Mouse (Mus musculus): ENCODE results near the gene Snx6. TPM values are rescaled to one million over a fixed set of nuclear protein-coding genes. Genes with fewer than 3 reads are reported as not detected.

The Snx6 gene
- polyA plus RNA-seq, 1 experiment from 2014 or later: 259 TPM

GRCm38 (mm10) chr12:54806131-54806530, 10.6 kb upstream of the Snx6 start:
- H3K9ac ChIP-seq (ENCODE audit: low read depth, low read length): no peak overlapping the region
- peak overlapping the region; percentile 77 for H3K27ac ChIP-seq
- DNase-seq (ENCODE audit: low spot score): peak; percentile 71
- TF ChIP-seq CTCF (IDR thresholded peaks at IDR 0.05; ENCODE audit: low read depth): no peak
- no peaks in the 10 kb centered on the region for H3K27me3 ChIP-seq (ENCODE audit: insufficient read depth, low read length)
- no peaks in the 10 kb centered on the region for H3K9me3 ChIP-seq (replicated peaks; ENCODE audit: low read length)
- H3K4me3 ChIP-seq (replicated peaks; ENCODE audit: low read depth, low read length): no peak overlapping the region
- peak; percentile 35; the same call in 1 of the 2 replicates for ATAC-seq (replicated peaks; ENCODE audit: low FRiP score, low read depth)
- H3K4me2 ChIP-seq (ENCODE audit: low read length): no peak overlapping the region
- 37% methylated on average over 6 of the region's 6 CpGs for WGBS
- H3K4me1 ChIP-seq (replicated peaks; ENCODE audit: insufficient read depth, low read length): peaks cover 13% of the 10 kb centered on the region; the same call in 1 of the 2 replicates
- no peaks in the 10 kb centered on the region for H3K36me3 ChIP-seq (ENCODE audit: insufficient read depth, low read length)

DNA sequence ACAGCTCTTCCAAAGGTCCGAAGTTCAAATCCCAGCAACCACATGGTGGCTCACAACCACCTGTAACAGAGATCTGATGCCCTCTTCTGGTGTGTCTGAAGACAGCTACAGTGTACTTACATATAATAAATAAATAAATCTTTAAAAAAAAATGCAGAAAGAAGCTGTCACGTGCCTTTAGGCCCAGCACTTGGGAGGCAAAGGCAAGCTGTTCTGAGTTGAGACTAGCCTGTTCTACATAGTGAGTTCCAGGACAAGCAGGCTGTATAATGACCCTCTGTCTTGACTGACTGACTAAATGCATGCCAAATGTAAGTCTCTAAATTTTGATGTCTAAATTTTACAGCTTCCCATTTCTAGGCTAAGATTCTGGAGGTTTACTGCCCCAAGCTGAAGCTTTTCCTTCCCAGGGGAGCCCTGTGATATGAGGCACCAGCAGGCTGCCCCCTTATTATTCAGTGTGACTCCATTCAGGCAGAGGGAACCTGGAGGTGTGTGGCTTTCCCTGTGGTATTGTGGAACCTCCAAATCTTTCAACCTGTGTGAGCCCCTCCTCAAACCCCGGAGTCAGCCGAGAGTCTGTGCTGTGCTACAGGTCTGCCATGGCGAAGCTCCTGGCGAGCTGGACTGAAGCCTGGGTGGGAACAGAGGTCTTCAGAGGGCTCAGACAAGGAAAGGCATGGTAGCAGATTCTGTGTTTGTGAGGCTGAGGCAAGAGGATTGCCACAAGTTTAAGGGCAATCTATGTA, 9.9 kb upstream of the Snx6 start:
- Histone ChIP-seq H3K9me3 (replicated peaks; ENCODE audit: low read length) (no peaks in the 10 kb centered on the region), H3K36me3 (ENCODE audit: insufficient read depth, low read length) (no peaks in the 10 kb centered on the region), H3K27me3 (ENCODE audit: insufficient read depth, low read length) (no peaks in the 10 kb centered on the region), H3K27ac (peak overlapping the region; percentile 77), H3K9ac (ENCODE audit: low read depth, low read length) (no peak overlapping the region), H3K4me2 (ENCODE audit: low read length) (no peak overlapping the region), H3K4me1 (replicated peaks; ENCODE audit: insufficient read depth, low read length) (peaks cover 13% of the 10 kb centered on the region; the same call in 1 of the 2 replicates), H3K4me3 (replicated peaks; ENCODE audit: low read depth, low read length) (no peak overlapping the region)
- TF ChIP-seq CTCF (IDR thresholded peaks at IDR 0.05; ENCODE audit: low read depth): no peak
- WGBS: 82% methylated on average over 6 of the region's 6 CpGs
- DNase-seq (ENCODE audit: low spot score): no peak
- no peak; the same call in 1 of the 2 replicates for ATAC-seq (replicated peaks; ENCODE audit: low FRiP score, low read depth)

GRCm38 (mm10) chr12:54803531-54803930, 8.0 kb upstream of the Snx6 start:
- WGBS: 88% methylated on average over 3 of the region's 3 CpGs
- Histone ChIP-seq H3K4me1 (replicated peaks; ENCODE audit: insufficient read depth, low read length) (peaks cover 13% of the 10 kb centered on the region; the same call in 1 of the 2 replicates), H3K27ac (no peak overlapping the region), H3K36me3 (ENCODE audit: insufficient read depth, low read length) (no peaks in the 10 kb centered on the region), H3K4me3 (replicated peaks; ENCODE audit: low read depth, low read length) (no peak overlapping the region), H3K4me2 (ENCODE audit: low read length) (no peak overlapping the region), H3K9me3 (replicated peaks; ENCODE audit: low read length) (no peaks in the 10 kb centered on the region), H3K27me3 (ENCODE audit: insufficient read depth, low read length) (no peaks in the 10 kb centered on the region), H3K9ac (ENCODE audit: low read depth, low read length) (no peak overlapping the region)
- no peak for DNase-seq (ENCODE audit: low spot score)
- TF ChIP-seq CTCF (IDR thresholded peaks at IDR 0.05; ENCODE audit: low read depth): no peak
- ATAC-seq (replicated peaks; ENCODE audit: low FRiP score, low read depth): no peak

- 85% methylated on average over 8 of the region's 8 CpGs for WGBS
- Histone ChIP-seq H3K4me3 (replicated peaks; ENCODE audit: low read depth, low read length) (no peak overlapping the region), H3K27ac (no peak overlapping the region), H3K9ac (ENCODE audit: low read depth, low read length) (no peak overlapping the region), H3K27me3 (ENCODE audit: insufficient read depth, low read length) (no peaks in the 10 kb centered on the region), H3K4me2 (ENCODE audit: low read length) (no peak overlapping the region), H3K4me1 (replicated peaks; ENCODE audit: insufficient read depth, low read length) (peaks cover 9% of the 10 kb centered on the region; the same call in 1 of the 2 replicates), H3K36me3 (ENCODE audit: insufficient read depth, low read length) (no peaks in the 10 kb centered on the region), H3K9me3 (replicated peaks; ENCODE audit: low read length) (no peaks in the 10 kb centered on the region)
- DNase-seq (ENCODE audit: low spot score) (no peak), ATAC-seq (replicated peaks; ENCODE audit: low FRiP score, low read depth) (no peak)
- TF ChIP-seq CTCF (IDR thresholded peaks at IDR 0.05; ENCODE audit: low read depth): no peak
Observed at GRCm38 (mm10) chr12:54796516-54797195, 1.2 kb upstream of the Snx6 start.

- 6% methylated on average over 3 of the region's 3 CpGs for WGBS
- ATAC-seq (replicated peaks; ENCODE audit: low FRiP score, low read depth): no peak
- Histone ChIP-seq H3K4me1 (replicated peaks; ENCODE audit: insufficient read depth, low read length) (peaks cover 15% of the 10 kb centered on the region; the same call in 1 of the 2 replicates), H3K27me3 (ENCODE audit: insufficient read depth, low read length) (no peaks in the 10 kb centered on the region), H3K36me3 (ENCODE audit: insufficient read depth, low read length) (no peaks in the 10 kb centered on the region), H3K9me3 (replicated peaks; ENCODE audit: low read length) (no peaks in the 10 kb centered on the region), H3K27ac (no peak overlapping the region), H3K4me2 (ENCODE audit: low read length) (peak overlapping the region; percentile 61), H3K4me3 (replicated peaks; ENCODE audit: low read depth, low read length) (peak overlapping the region; percentile 99), H3K9ac (ENCODE audit: low read depth, low read length) (peak overlapping the region; percentile 13)
- DNase-seq (ENCODE audit: low spot score): no peak
- no peak for TF ChIP-seq CTCF (IDR thresholded peaks at IDR 0.05; ENCODE audit: low read depth)
Observed at GRCm38 (mm10) chr12:54794392-54794791, 1.1 kb downstream of the Snx6 start.

GRCm38 (mm10) chr12:54791465-54791864, 4.0 kb downstream of the Snx6 start:
- H3K36me3 ChIP-seq (ENCODE audit: insufficient read depth, low read length): no peaks in the 10 kb centered on the region
- no peaks in the 10 kb centered on the region for H3K27me3 ChIP-seq (ENCODE audit: insufficient read depth, low read length)
- no peak overlapping the region for H3K9ac ChIP-seq (ENCODE audit: low read depth, low read length)
- no peak for TF ChIP-seq CTCF (IDR thresholded peaks at IDR 0.05; ENCODE audit: low read depth)
- DNase-seq (ENCODE audit: low spot score) (no peak), ATAC-seq (replicated peaks; ENCODE audit: low FRiP score, low read depth) (no peak)
- H3K4me2 ChIP-seq (ENCODE audit: low read length): no peak overlapping the region
- H3K9me3 ChIP-seq (replicated peaks; ENCODE audit: low read length): no peaks in the 10 kb centered on the region
- 74% methylated on average over 8 of the region's 8 CpGs for WGBS
- H3K4me3 ChIP-seq (replicated peaks; ENCODE audit: low read depth, low read length): no peak overlapping the region
- no peak overlapping the region for H3K27ac ChIP-seq
- H3K4me1 ChIP-seq (replicated peaks; ENCODE audit: insufficient read depth, low read length): peaks cover 22% of the 10 kb centered on the region; the same call in 1 of the 2 replicates

Data from kidney, postnatal 0 days (tissue).